Mouse (Mus musculus): ENCODE data around the gene Klk7. TPM values are rescaled to one million over a fixed set of nuclear protein-coding genes. Genes with fewer than 3 reads are reported as not detected.

The Klk7 gene
- polyA plus RNA-seq, 1 experiment from 2014 or later, result not detected

GRCm38 (mm10) chr7:43855709-43856108 is 44.6 kb downstream of the Klk7 start:
- Histone ChIP-seq H3K9me3 (ENCODE audit: control insufficient read depth, low read length) (no peaks in the 10 kb centered on the region), H3K4me3 (replicated peaks; ENCODE audit: low read length) (no peak overlapping the region), H3K9ac (no peak overlapping the region), H3K27ac (no peak overlapping the region), H3K27me3 (ENCODE audit: control insufficient read depth, insufficient read depth, low read length) (no peaks in the 10 kb centered on the region), H3K4me2 (replicated peaks) (no peak overlapping the region), H3K36me3 (replicated peaks; ENCODE audit: control insufficient read depth, insufficient read depth) (no peaks in the 10 kb centered on the region), H3K4me1 (replicated peaks; ENCODE audit: control insufficient read depth, insufficient read depth, low read length) (no peaks in the 10 kb centered on the region; the same call in 1 of the 2 replicates)
- WGBS, result 90% methylated on average over 3 of the region's 3 CpGs
- ATAC-seq (ENCODE audit: low FRiP score) (no peak), DNase-seq (ENCODE audit: low spot score) (no peak)

GRCm38 (mm10) chr7:43856307-43856706 is 45.2 kb downstream of the Klk7 start:
- no peaks in the 10 kb centered on the region for H3K27me3 ChIP-seq (ENCODE audit: control insufficient read depth, insufficient read depth, low read length)
- H3K4me2 ChIP-seq (replicated peaks), result no peak overlapping the region
- 86% methylated on average over 7 of the region's 7 CpGs for WGBS
- ATAC-seq (ENCODE audit: low FRiP score), result no peak
- no peaks in the 10 kb centered on the region for H3K36me3 ChIP-seq (replicated peaks; ENCODE audit: control insufficient read depth, insufficient read depth)
- H3K4me3 ChIP-seq (replicated peaks; ENCODE audit: low read length), result no peak overlapping the region
- no peak for DNase-seq (ENCODE audit: low spot score)
- no peak overlapping the region for H3K27ac ChIP-seq
- no peak overlapping the region for H3K9ac ChIP-seq
- H3K4me1 ChIP-seq (replicated peaks; ENCODE audit: control insufficient read depth, insufficient read depth, low read length), result no peaks in the 10 kb centered on the region; the same call in 1 of the 2 replicates
- no peaks in the 10 kb centered on the region for H3K9me3 ChIP-seq (ENCODE audit: control insufficient read depth, low read length)

DNA sequence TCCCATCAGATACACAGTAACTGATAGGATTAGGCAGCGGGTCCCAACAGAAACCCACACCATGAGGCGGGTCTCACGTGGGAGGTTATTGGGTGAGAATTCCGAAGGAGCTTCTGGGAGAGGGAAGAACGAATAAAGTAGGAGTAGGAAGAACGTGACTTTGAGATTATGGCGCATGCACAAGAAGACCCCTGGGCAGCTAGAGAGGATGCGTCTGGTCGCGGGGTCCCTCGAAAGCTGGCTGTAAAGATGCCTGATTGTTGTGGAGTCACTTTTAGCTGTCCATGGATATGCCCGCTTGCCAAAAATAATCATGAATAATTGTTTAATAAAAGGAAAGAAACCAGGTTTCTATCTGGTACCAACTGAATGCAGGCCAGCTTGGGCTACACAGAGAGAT is 46.4 kb downstream of the Klk7 start:
- ATAC-seq (ENCODE audit: low FRiP score) (no peak), DNase-seq (ENCODE audit: low spot score) (no peak)
- no peak overlapping the region for H3K4me2 ChIP-seq (replicated peaks)
- no peaks in the 10 kb centered on the region; the same call in 1 of the 2 replicates for H3K4me1 ChIP-seq (replicated peaks; ENCODE audit: control insufficient read depth, insufficient read depth, low read length)
- 95% methylated on average over 12 of the region's 12 CpGs for WGBS
- no peaks in the 10 kb centered on the region for H3K9me3 ChIP-seq (ENCODE audit: control insufficient read depth, low read length)
- H3K4me3 ChIP-seq (replicated peaks; ENCODE audit: low read length), result no peak overlapping the region
- H3K27me3 ChIP-seq (ENCODE audit: control insufficient read depth, insufficient read depth, low read length), result no peaks in the 10 kb centered on the region
- H3K9ac ChIP-seq, result no peak overlapping the region
- no peaks in the 10 kb centered on the region for H3K36me3 ChIP-seq (replicated peaks; ENCODE audit: control insufficient read depth, insufficient read depth)
- H3K27ac ChIP-seq, result no peak overlapping the region

- DNase-seq (ENCODE audit: low spot score), result no peak
- Histone ChIP-seq H3K4me3 (replicated peaks; ENCODE audit: low read length) (no peak overlapping the region), H3K27me3 (ENCODE audit: control insufficient read depth, insufficient read depth, low read length) (no peaks in the 10 kb centered on the region), H3K36me3 (replicated peaks; ENCODE audit: control insufficient read depth, insufficient read depth) (no peaks in the 10 kb centered on the region), H3K4me2 (replicated peaks) (no peak overlapping the region; the same call in 1 of the 2 replicates), H3K27ac (no peak overlapping the region), H3K9ac (no peak overlapping the region), H3K9me3 (ENCODE audit: control insufficient read depth, low read length) (no peaks in the 10 kb centered on the region), H3K4me1 (replicated peaks; ENCODE audit: control insufficient read depth, insufficient read depth, low read length) (no peaks in the 10 kb centered on the region; the same call in 1 of the 2 replicates)
- 44% methylated on average over 8 of the region's 8 CpGs for WGBS
- ATAC-seq (ENCODE audit: low FRiP score), result no peak
Observed at GRCm38 (mm10) chr7:43860411-43860810, 49.3 kb downstream of the Klk7 start.

Other genes starting within 250 kb of the Klk7 start
- gene Zfp658, start 249.0 kb upstream of the Klk7 start, polyA plus RNA-seq (2014; fragmentation: Nextera tagmentation; extraction: Ambion mirVana), result 8.0 and 8.5 TPM in 2 replicates
- gene Zfp719, start 231.7 kb upstream of the Klk7 start, polyA plus RNA-seq (2014; fragmentation: Nextera tagmentation; extraction: Ambion mirVana), result 17.4 and 18.3 TPM in 2 replicates
- gene Zfp819, start 204.1 kb upstream of the Klk7 start, polyA plus RNA-seq (2014; fragmentation: Nextera tagmentation; extraction: Ambion mirVana), result 0.57 and 1.0 TPM in 2 replicates
- not detected in 2 replicates for gene Ceacam18, start 176.6 kb upstream of the Klk7 start, polyA plus RNA-seq (2014; fragmentation: Nextera tagmentation; extraction: Ambion mirVana)
- gene Siglece, start 151.1 kb upstream of the Klk7 start, polyA plus RNA-seq (2014; fragmentation: Nextera tagmentation; extraction: Ambion mirVana), result 0.14 and 0.40 TPM in 2 replicates
- 14.6 and 15.1 TPM in 2 replicates for gene Ctu1, start 139.3 kb upstream of the Klk7 start, polyA plus RNA-seq (2014; fragmentation: Nextera tagmentation; extraction: Ambion mirVana)
- gene Klk14, start 120.9 kb upstream of the Klk7 start, polyA plus RNA-seq (2014; fragmentation: Nextera tagmentation; extraction: Ambion mirVana), result not detected in 2 replicates
- not detected in 2 replicates for gene Klk13, start 98.7 kb upstream of the Klk7 start, polyA plus RNA-seq (2014; fragmentation: Nextera tagmentation; extraction: Ambion mirVana)
- gene Klk12, start 42.4 kb upstream of the Klk7 start, polyA plus RNA-seq (2014; fragmentation: Nextera tagmentation; extraction: Ambion mirVana), result not detected in 2 replicates
- not detected in 2 replicates for gene Klk11, start 36.7 kb upstream of the Klk7 start, polyA plus RNA-seq (2014; fragmentation: Nextera tagmentation; extraction: Ambion mirVana)
- gene Klk10, start 30.3 kb upstream of the Klk7 start, polyA plus RNA-seq (2014; fragmentation: Nextera tagmentation; extraction: Ambion mirVana), result not detected in 2 replicates
- not detected in 2 replicates for gene Klk9, start 19.4 kb upstream of the Klk7 start, polyA plus RNA-seq (2014; fragmentation: Nextera tagmentation; extraction: Ambion mirVana)
- 12.1 and 12.5 TPM in 2 replicates for gene Klk8, start 13.7 kb upstream of the Klk7 start, polyA plus RNA-seq (2014; fragmentation: Nextera tagmentation; extraction: Ambion mirVana)
- not detected in 2 replicates for gene Klk6, start 13.2 kb downstream of the Klk7 start, polyA plus RNA-seq (2014; fragmentation: Nextera tagmentation; extraction: Ambion mirVana)
- not detected in 2 replicates for gene Klk5, start 30.7 kb downstream of the Klk7 start, polyA plus RNA-seq (2014; fragmentation: Nextera tagmentation; extraction: Ambion mirVana)
- gene Klk4, start 69.9 kb downstream of the Klk7 start, polyA plus RNA-seq (2014; fragmentation: Nextera tagmentation; extraction: Ambion mirVana), result 3.0 and 4.5 TPM in 2 replicates
- not detected in 2 replicates for gene Klk15, start 122.4 kb downstream of the Klk7 start, polyA plus RNA-seq (2014; fragmentation: Nextera tagmentation; extraction: Ambion mirVana)
- gene Klk1b8, start 139.4 kb downstream of the Klk7 start, polyA plus RNA-seq (2014; fragmentation: Nextera tagmentation; extraction: Ambion mirVana), result not detected in 2 replicates
- gene Klk1b1, start 155.5 kb downstream of the Klk7 start, polyA plus RNA-seq (2014; fragmentation: Nextera tagmentation; extraction: Ambion mirVana), result not detected in 2 replicates
- not detected in 2 replicates for gene Klk1b9, start 164.8 kb downstream of the Klk7 start, polyA plus RNA-seq (2014; fragmentation: Nextera tagmentation; extraction: Ambion mirVana)
- gene Klk1b11, start 184.6 kb downstream of the Klk7 start, polyA plus RNA-seq (2014; fragmentation: Nextera tagmentation; extraction: Ambion mirVana), result not detected in 2 replicates
- gene Klk1b26, start 200.9 kb downstream of the Klk7 start, polyA plus RNA-seq (2014; fragmentation: Nextera tagmentation; extraction: Ambion mirVana), result not detected in 2 replicates
- not detected in 2 replicates for gene Klk1b27, start 241.0 kb downstream of the Klk7 start, polyA plus RNA-seq (2014; fragmentation: Nextera tagmentation; extraction: Ambion mirVana)

All from hindbrain, embryonic 14.5 days (tissue).